Mouse (Mus musculus): ENCODE data around the gene Prickle2. TPM values are rescaled to one million over a fixed set of nuclear protein-coding genes. Genes with fewer than 3 reads are reported as not detected.

Gene Prickle2
- total RNA-seq, 2 experiments from 2014 or later: 208 to 212 TPM

- no peak for DNase-seq (ENCODE audit: low spot score in 2 of 2)
- no peak for TF ChIP-seq CTCF (conservative IDR thresholded peaks at IDR 0.05)
- Histone ChIP-seq H3K4me3 (no peak overlapping the region), H3K27ac (no peak overlapping the region)
Observed at GRCm38 (mm10) chr6:92553086-92553485, 152.9 kb downstream of the Prickle2 start.

DNA sequence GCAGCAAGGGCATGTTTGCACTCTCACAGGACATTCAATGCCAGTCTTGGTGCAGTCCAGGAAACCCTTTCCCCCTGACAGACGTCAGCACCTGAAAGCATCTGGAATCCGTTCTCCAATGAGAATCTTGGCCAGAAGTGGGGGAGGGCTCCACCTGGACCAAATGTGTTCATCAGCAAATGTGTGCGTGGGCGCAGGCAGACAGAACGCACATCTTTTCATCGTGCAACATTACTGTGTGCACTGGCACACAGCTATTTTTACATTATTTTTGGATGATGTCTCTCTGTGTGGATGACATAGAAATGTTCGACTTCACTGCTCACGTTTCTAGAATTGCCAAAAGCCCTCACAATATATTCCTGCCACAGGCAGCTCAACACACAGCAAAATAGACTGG, 156.7 kb downstream of the Prickle2 start:
- TF ChIP-seq CTCF (conservative IDR thresholded peaks at IDR 0.05): no peak
- Histone ChIP-seq H3K4me3 (no peak overlapping the region), H3K27ac (peak overlapping the region; percentile 57)
- peak; percentile 63 to 64 for DNase-seq (ENCODE audit: low spot score in 2 of 2)

- peak overlapping the region; percentile 43; the same call in 1 of the 2 replicates for H3K27ac ChIP-seq
- H3K4me3 ChIP-seq: no peak overlapping the region
- TF ChIP-seq CTCF (conservative IDR thresholded peaks at IDR 0.05): no peak
Observed at GRCm38 (mm10) chr6:92545204-92545603, 160.8 kb downstream of the Prickle2 start.

GRCm38 (mm10) chr6:92543825-92544224, 162.1 kb downstream of the Prickle2 start:
- Histone ChIP-seq H3K4me3 (no peak overlapping the region), H3K27ac (no peak overlapping the region)
- TF ChIP-seq CTCF (conservative IDR thresholded peaks at IDR 0.05): no peak
- no peak for DNase-seq (ENCODE audit: low spot score in 2 of 2)

More at GRCm38 (mm10) chr6:92545204-92545603, 160.8 kb downstream of the Prickle2 start:
- no peak for DNase-seq (ENCODE audit: low spot score in 2 of 2)

DNA sequence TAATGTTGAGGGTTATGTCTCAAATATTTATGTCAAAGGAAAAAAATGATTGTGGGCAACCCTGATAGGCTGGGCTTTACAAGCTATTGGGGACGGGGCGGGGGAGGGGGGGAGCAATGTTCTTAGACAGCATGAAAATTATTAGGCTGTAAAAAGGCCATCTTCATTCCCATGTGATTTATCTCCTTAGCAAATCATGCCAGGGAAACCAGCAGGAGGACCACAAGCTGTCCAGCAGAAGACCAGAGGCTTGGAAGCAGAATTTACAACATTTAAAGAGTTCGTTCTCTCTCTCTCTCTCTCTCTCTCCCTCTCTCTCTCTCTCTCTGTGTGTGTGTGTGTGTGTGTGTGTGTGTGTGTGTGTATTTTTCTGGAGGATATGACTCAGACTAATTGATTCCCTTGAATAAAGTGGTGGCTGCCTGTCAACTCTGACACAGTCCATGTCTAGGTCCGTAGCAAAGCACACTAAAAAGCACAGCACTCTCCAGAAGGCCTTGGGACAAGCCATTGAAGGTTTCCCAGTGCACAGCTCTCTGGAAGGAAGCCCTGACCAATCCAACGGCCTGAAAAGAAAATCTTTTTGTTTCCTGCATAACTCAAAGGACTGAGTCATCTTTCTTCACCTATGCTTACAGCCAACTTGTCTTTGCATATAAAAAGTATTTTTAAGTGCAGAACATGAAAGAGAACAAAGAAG, 163.4 kb downstream of the Prickle2 start:
- no peak for TF ChIP-seq CTCF (conservative IDR thresholded peaks at IDR 0.05)
- no peak overlapping the region for H3K4me3 ChIP-seq
- DNase-seq (ENCODE audit: low spot score in 2 of 2): no peak

GRCm38 (mm10) chr6:92534226-92535031, 171.5 kb downstream of the Prickle2 start:
- TF ChIP-seq CTCF (conservative IDR thresholded peaks at IDR 0.05): peak; percentile 61
- H3K27ac ChIP-seq: peak overlapping the region; percentile 92
- peak overlapping the region; percentile 77 for H3K4me3 ChIP-seq
- peak; percentile 64 to 74 for DNase-seq (ENCODE audit: low spot score in 2 of 2)

More for the DNA sequence above, 163.4 kb downstream of the Prickle2 start:
- no peak overlapping the region for H3K27ac ChIP-seq

- no peak for TF ChIP-seq CTCF (conservative IDR thresholded peaks at IDR 0.05)
- H3K27ac ChIP-seq: peak overlapping the region; percentile 92
- peak overlapping the region; percentile 77 for H3K4me3 ChIP-seq
- no peak for DNase-seq (ENCODE audit: low spot score in 2 of 2)
Observed at GRCm38 (mm10) chr6:92533306-92534063, 172.5 kb downstream of the Prickle2 start.

- no peak for DNase-seq (ENCODE audit: low spot score in 2 of 2)
- Histone ChIP-seq H3K4me3 (peak overlapping the region; percentile 77), H3K27ac (peak overlapping the region; percentile 92)
- TF ChIP-seq CTCF (conservative IDR thresholded peaks at IDR 0.05): no peak
Observed at GRCm38 (mm10) chr6:92532896-92533295, 173.1 kb downstream of the Prickle2 start.

- DNase-seq (ENCODE audit: low spot score in 2 of 2): no peak
- Histone ChIP-seq H3K4me3 (peak overlapping the region; percentile 53), H3K27ac (peak overlapping the region; percentile 75)
- no peak for TF ChIP-seq CTCF (conservative IDR thresholded peaks at IDR 0.05)
Observed at GRCm38 (mm10) chr6:92532331-92532730, 173.6 kb downstream of the Prickle2 start.

GRCm38 (mm10) chr6:92526212-92526611, 179.7 kb downstream of the Prickle2 start:
- DNase-seq (ENCODE audit: low spot score in 2 of 2): no peak
- Histone ChIP-seq H3K27ac (no peak overlapping the region), H3K4me3 (no peak overlapping the region)
- no peak for TF ChIP-seq CTCF (conservative IDR thresholded peaks at IDR 0.05)

- Histone ChIP-seq H3K27ac (no peak overlapping the region), H3K4me3 (no peak overlapping the region)
- TF ChIP-seq CTCF (conservative IDR thresholded peaks at IDR 0.05): no peak
- no peak for DNase-seq (ENCODE audit: low spot score in 2 of 2)
Observed at GRCm38 (mm10) chr6:92525646-92526045, 180.3 kb downstream of the Prickle2 start.

GRCm38 (mm10) chr6:92521526-92522075, 184.4 kb downstream of the Prickle2 start:
- no peak for TF ChIP-seq CTCF (conservative IDR thresholded peaks at IDR 0.05)
- Histone ChIP-seq H3K4me3 (peak overlapping the region; percentile 24; the same call in 1 of the 2 replicates), H3K27ac (peak overlapping the region; percentile 64)
- DNase-seq (ENCODE audit: low spot score in 2 of 2): peak; percentile 87 to 90
